Mouse (Mus musculus): ENCODE measurements around the gene Strap. TPM values are rescaled to one million over a fixed set of nuclear protein-coding genes. Genes with fewer than 3 reads are reported as not detected.

The Strap gene
- 32.1 and 44.5 TPM in 2 replicates for polyA plus RNA-seq (2012)

- no peak for TF ChIP-seq GATA1 (IDR thresholded peaks at IDR 0.05; ENCODE audit: low read length)
Observed at GRCm38 (mm10) chr6:137734846-137735609, at the start of gene Strap. Strap (plus strand) TSS chr6:137735078.

- no peak for TF ChIP-seq GATA1 (IDR thresholded peaks at IDR 0.05; ENCODE audit: low read length)
Observed at GRCm38 (mm10) chr6:137687667-137688066, 47.2 kb upstream of the Strap start.

- no peak for TF ChIP-seq GATA1 (IDR thresholded peaks at IDR 0.05; ENCODE audit: low read length)
Observed at GRCm38 (mm10) chr6:137688079-137688478, 46.8 kb upstream of the Strap start.

GRCm38 (mm10) chr6:137688506-137689105 is 46.3 kb upstream of the Strap start:
- TF ChIP-seq GATA1 (IDR thresholded peaks at IDR 0.05; ENCODE audit: low read length): no peak

- TF ChIP-seq GATA1 (IDR thresholded peaks at IDR 0.05; ENCODE audit: low read length): no peak
Observed at GRCm38 (mm10) chr6:137690550-137691119, 44.2 kb upstream of the Strap start.

- TF ChIP-seq GATA1 (IDR thresholded peaks at IDR 0.05; ENCODE audit: low read length): no peak
Observed at GRCm38 (mm10) chr6:137694310-137694709, 40.6 kb upstream of the Strap start.

- no peak for TF ChIP-seq GATA1 (IDR thresholded peaks at IDR 0.05; ENCODE audit: low read length)
Observed at GRCm38 (mm10) chr6:137695046-137695445, 39.8 kb upstream of the Strap start.

GRCm38 (mm10) chr6:137696445-137697204 is 38.3 kb upstream of the Strap start:
- TF ChIP-seq GATA1 (IDR thresholded peaks at IDR 0.05; ENCODE audit: low read length): no peak

- no peak for TF ChIP-seq GATA1 (IDR thresholded peaks at IDR 0.05; ENCODE audit: low read length)
Observed at GRCm38 (mm10) chr6:137699434-137699833, 35.4 kb upstream of the Strap start.

GRCm38 (mm10) chr6:137702186-137702585 is 32.7 kb upstream of the Strap start:
- TF ChIP-seq GATA1 (IDR thresholded peaks at IDR 0.05; ENCODE audit: low read length): no peak

GRCm38 (mm10) chr6:137702918-137703317 is 32.0 kb upstream of the Strap start:
- no peak for TF ChIP-seq GATA1 (IDR thresholded peaks at IDR 0.05; ENCODE audit: low read length)

- no peak for TF ChIP-seq GATA1 (IDR thresholded peaks at IDR 0.05; ENCODE audit: low read length)
Observed at GRCm38 (mm10) chr6:137703431-137703830, 31.4 kb upstream of the Strap start.

- TF ChIP-seq GATA1 (IDR thresholded peaks at IDR 0.05; ENCODE audit: low read length): no peak
Observed at GRCm38 (mm10) chr6:137704300-137704939, 30.5 kb upstream of the Strap start.

- TF ChIP-seq GATA1 (IDR thresholded peaks at IDR 0.05; ENCODE audit: low read length): no peak
Observed at GRCm38 (mm10) chr6:137706209-137706608, 28.7 kb upstream of the Strap start.
